Mouse (Mus musculus): ENCODE measurements around the gene Ogdh. TPM values are rescaled to one million over a fixed set of nuclear protein-coding genes. Genes with fewer than 3 reads are reported as not detected.

Ogdh gene
- polyA plus RNA-seq, 1 experiment from 2014 or later: 91.4 TPM

DNA sequence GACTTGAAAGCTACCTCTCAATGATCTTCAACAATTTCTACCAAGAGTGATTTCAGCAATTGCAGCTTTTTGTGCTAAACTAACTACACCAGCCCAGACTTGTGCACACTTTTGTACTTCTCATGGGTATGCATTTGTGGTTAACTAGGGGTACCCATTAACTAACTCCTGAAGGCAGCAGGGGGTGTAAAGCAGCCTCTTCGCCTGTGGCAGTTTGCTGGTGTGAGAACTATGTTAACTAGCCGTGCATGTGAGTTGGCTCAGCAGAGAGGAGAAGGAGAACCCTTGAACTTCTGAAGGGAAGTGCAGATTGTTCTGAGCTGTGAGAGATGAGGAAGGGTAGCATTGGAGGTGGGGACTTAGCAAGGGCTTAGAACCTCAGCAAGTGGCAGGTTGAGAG is 11.4 kb downstream of the Ogdh start:
- Histone ChIP-seq H3K9ac (no peak overlapping the region), H3K4me2 (no peak overlapping the region), H3K4me3 (no peak overlapping the region), H3K9me3 (no peaks in the 10 kb centered on the region), H3K36me3 (peaks cover 66% of the 10 kb centered on the region), H3K27me3 (no peaks in the 10 kb centered on the region), H3K4me1 (no peaks in the 10 kb centered on the region), H3K27ac (no peak overlapping the region)
- ATAC-seq (ENCODE audit: insufficient number of reproducible peaks, low FRiP score, low TSS enrichment, low read depth): no peak
- WGBS: 85% methylated on average over 2 of the region's 2 CpGs

DNA sequence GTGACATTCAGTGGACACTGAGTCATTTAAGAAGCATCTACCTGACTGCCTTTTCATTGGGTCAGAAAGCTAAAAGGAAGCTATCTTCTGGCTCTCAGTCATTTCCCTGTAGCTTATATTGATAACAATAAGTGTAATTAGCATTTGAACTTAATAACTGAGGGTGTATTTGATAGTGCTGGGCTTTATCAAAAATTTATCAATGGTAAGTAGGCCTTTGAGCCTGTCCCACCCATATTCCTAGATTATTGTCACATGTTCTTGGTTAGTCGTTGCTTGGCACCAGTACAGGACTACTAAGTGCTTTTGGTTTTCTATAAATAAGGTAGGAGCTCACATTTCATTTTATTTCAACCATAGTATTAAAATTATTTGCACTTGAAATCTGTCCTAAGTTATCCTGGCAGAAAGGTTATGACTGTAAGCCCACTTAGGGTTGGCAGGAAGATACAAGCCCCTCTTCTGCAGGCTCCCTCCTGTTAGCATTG is 14.6 kb downstream of the Ogdh start:
- Histone ChIP-seq H3K4me2 (no peak overlapping the region), H3K36me3 (peaks cover 53% of the 10 kb centered on the region), H3K9me3 (no peaks in the 10 kb centered on the region), H3K9ac (no peak overlapping the region), H3K27ac (no peak overlapping the region), H3K4me3 (no peak overlapping the region), H3K27me3 (no peaks in the 10 kb centered on the region), H3K4me1 (no peaks in the 10 kb centered on the region)
- ATAC-seq (ENCODE audit: insufficient number of reproducible peaks, low FRiP score, low TSS enrichment, low read depth): no peak
- 74% methylated on average over 1 of the region's 1 CpGs for WGBS

GRCm38 (mm10) chr11:6308181-6308580 is 16.7 kb downstream of the Ogdh start:
- no peak for ATAC-seq (ENCODE audit: insufficient number of reproducible peaks, low FRiP score, low TSS enrichment, low read depth)
- H3K36me3 ChIP-seq: peaks cover 44% of the 10 kb centered on the region
- WGBS: 88% methylated on average over 4 of the region's 4 CpGs
- H3K4me2 ChIP-seq: no peak overlapping the region
- no peak overlapping the region for H3K4me3 ChIP-seq
- no peaks in the 10 kb centered on the region for H3K9me3 ChIP-seq
- H3K4me1 ChIP-seq: no peaks in the 10 kb centered on the region
- H3K9ac ChIP-seq: no peak overlapping the region
- no peak overlapping the region for H3K27ac ChIP-seq
- no peaks in the 10 kb centered on the region for H3K27me3 ChIP-seq

DNA sequence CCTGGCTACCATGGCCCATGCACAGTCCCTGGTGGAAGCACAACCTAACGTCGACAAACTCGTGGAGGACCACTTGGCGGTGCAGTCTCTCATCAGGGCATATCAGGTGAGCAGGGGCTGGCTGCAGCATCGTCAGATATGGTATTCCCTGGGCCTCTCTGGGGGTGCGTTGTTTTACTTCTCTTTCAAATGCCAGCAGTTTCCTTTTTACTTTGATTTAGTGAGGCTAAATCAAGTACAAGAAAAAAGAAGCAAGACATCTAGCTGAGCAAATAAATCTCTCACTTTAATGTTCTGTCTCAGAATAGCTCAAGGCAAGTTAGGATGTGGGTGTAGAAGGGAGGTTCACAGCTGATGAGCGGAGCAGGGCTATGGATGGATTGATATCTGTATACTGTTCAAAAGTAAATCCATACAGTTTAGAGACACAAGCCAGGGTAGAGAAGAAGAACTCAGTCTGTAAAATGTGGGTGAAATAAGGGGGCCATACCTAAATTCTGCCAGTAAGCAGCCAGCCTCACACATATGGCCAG is 22.5 kb downstream of the Ogdh start:
- no peaks in the 10 kb centered on the region for H3K27me3 ChIP-seq
- 68% methylated on average over 7 of the region's 7 CpGs for WGBS
- H3K36me3 ChIP-seq: peaks cover 62% of the 10 kb centered on the region
- H3K4me3 ChIP-seq: no peak overlapping the region
- no peak overlapping the region for H3K4me2 ChIP-seq
- H3K4me1 ChIP-seq: no peaks in the 10 kb centered on the region
- no peak for ATAC-seq (ENCODE audit: insufficient number of reproducible peaks, low FRiP score, low TSS enrichment, low read depth)
- no peaks in the 10 kb centered on the region for H3K9me3 ChIP-seq
- no peak overlapping the region for H3K9ac ChIP-seq
- no peak overlapping the region for H3K27ac ChIP-seq

- no peak overlapping the region for H3K4me3 ChIP-seq
- no peaks in the 10 kb centered on the region for H3K9me3 ChIP-seq
- H3K27ac ChIP-seq: no peak overlapping the region
- H3K4me2 ChIP-seq: no peak overlapping the region
- H3K9ac ChIP-seq: no peak overlapping the region
- H3K36me3 ChIP-seq: peaks cover 58% of the 10 kb centered on the region
- WGBS: 94% methylated on average over 11 of the region's 11 CpGs
- no peaks in the 10 kb centered on the region for H3K27me3 ChIP-seq
- ATAC-seq (ENCODE audit: insufficient number of reproducible peaks, low FRiP score, low TSS enrichment, low read depth): no peak
- no peaks in the 10 kb centered on the region for H3K4me1 ChIP-seq
These were observed 25.4 kb downstream of the Ogdh start for GRCm38 (mm10) chr11:6316821-6317220.

DNA sequence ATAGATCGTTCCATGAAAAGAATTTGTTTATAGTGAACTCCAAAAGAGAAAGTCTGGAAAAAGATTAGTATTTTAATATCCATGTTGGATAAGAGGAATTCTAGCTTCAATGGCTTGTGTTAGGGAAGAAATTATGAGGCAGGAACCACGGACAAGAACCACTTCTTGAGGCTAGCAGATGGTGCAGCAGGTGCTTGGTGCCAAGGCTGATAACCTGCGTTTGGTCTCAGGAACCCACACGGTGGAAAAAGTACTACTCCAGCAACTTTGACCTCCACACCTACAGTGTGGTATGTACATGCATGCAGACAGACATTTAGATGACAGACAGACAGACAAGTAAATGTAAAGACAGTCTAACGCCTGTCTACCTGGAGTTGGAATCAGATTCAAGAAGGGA is 27.1 kb downstream of the Ogdh start:
- H3K36me3 ChIP-seq: peaks cover 57% of the 10 kb centered on the region
- H3K4me3 ChIP-seq: no peak overlapping the region
- no peaks in the 10 kb centered on the region for H3K4me1 ChIP-seq
- no peak for ATAC-seq (ENCODE audit: insufficient number of reproducible peaks, low FRiP score, low TSS enrichment, low read depth)
- H3K9me3 ChIP-seq: no peaks in the 10 kb centered on the region
- H3K4me2 ChIP-seq: no peak overlapping the region
- H3K27me3 ChIP-seq: no peaks in the 10 kb centered on the region
- H3K27ac ChIP-seq: no peak overlapping the region
- H3K9ac ChIP-seq: no peak overlapping the region
- WGBS: 90% methylated on average over 5 of the region's 5 CpGs

- H3K27me3 ChIP-seq: no peaks in the 10 kb centered on the region
- no peak overlapping the region for H3K4me2 ChIP-seq
- no peaks in the 10 kb centered on the region for H3K9me3 ChIP-seq
- no peak overlapping the region for H3K4me3 ChIP-seq
- WGBS: 77% methylated on average over 2 of the region's 2 CpGs
- no peak for ATAC-seq (ENCODE audit: insufficient number of reproducible peaks, low FRiP score, low TSS enrichment, low read depth)
- no peak overlapping the region for H3K27ac ChIP-seq
- no peaks in the 10 kb centered on the region for H3K4me1 ChIP-seq
- peaks cover 57% of the 10 kb centered on the region for H3K36me3 ChIP-seq
- H3K9ac ChIP-seq: no peak overlapping the region
These were observed 27.9 kb downstream of the Ogdh start for GRCm38 (mm10) chr11:6319374-6319773.

DNA sequence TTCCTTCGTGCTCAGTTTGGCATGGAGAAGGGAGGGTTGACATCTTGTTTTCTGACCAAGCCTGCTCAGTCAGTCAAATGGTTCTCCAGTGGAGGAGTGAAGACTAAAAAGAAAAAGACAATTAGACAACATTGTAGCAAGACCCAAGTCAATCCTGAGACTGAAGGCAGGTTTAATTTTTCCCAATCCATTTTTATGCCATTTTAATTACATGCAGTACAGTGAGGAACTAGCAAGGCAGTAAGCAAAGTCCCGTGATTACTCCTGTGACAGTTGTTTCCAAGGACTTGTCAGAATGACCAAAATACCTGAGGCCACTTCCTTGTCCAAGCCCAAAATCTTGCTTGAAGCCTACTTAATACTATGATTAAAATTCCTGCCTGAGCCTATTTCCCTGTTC is 30.7 kb downstream of the Ogdh start:
- H3K4me2 ChIP-seq: no peak overlapping the region
- H3K27ac ChIP-seq: no peak overlapping the region
- no peaks in the 10 kb centered on the region for H3K4me1 ChIP-seq
- no peaks in the 10 kb centered on the region for H3K9me3 ChIP-seq
- H3K36me3 ChIP-seq: peaks cover 34% of the 10 kb centered on the region
- no peak overlapping the region for H3K9ac ChIP-seq
- WGBS: 83% methylated on average over 2 of the region's 2 CpGs
- ATAC-seq (ENCODE audit: insufficient number of reproducible peaks, low FRiP score, low TSS enrichment, low read depth): no peak
- H3K27me3 ChIP-seq: no peaks in the 10 kb centered on the region
- no peak overlapping the region for H3K4me3 ChIP-seq

DNA sequence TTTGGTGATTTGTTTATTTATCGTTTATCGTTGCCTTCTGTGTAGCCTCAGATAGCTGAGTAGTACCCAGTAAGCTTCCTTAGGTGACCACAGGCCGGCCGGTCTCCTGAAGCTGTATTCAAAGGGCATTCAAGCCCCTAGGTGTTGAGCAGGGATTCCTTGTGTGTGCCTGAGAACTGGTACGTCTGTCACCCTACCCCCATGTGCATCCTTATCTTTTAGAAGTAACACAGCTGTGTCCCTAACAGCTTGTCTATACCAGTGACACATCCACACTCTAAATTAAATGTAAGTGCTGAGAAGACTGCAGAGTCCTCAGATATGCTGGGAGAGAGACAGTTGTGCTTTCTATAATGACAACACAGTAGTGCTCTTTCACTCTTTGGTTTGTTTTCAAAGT is 31.9 kb downstream of the Ogdh start:
- no peaks in the 10 kb centered on the region for H3K9me3 ChIP-seq
- 85% methylated on average over 5 of the region's 5 CpGs for WGBS
- peaks cover 23% of the 10 kb centered on the region for H3K36me3 ChIP-seq

DNA sequence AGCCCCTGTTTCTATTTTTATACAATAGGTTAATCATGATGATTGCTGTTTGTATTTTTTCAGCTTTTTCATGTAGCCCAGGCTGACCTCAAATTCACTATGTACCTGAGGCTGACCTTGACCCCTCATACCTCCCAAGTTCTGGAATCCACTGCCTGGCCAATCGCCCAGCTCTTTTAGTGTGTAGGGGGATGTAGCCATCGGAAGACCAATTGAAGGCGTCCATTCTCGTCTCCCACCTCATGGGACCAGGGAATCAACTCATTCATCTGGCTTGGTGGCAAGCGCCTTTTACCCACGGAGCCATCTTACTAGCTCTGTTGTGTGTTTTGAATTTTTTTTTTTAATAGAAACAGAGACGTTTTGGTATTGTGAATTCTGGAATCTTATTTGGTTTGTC is 39.8 kb downstream of the Ogdh start:
- Histone ChIP-seq H3K4me1 (no peaks in the 10 kb centered on the region), H3K27ac (no peak overlapping the region), H3K36me3 (peaks cover 12% of the 10 kb centered on the region), H3K27me3 (no peaks in the 10 kb centered on the region), H3K9ac (no peak overlapping the region), H3K4me3 (no peak overlapping the region), H3K9me3 (no peaks in the 10 kb centered on the region), H3K4me2 (no peak overlapping the region)
- no peak for ATAC-seq (ENCODE audit: insufficient number of reproducible peaks, low FRiP score, low TSS enrichment, low read depth)
- 91% methylated on average over 7 of the region's 7 CpGs for WGBS

More for the DNA sequence above, 31.9 kb downstream of the Ogdh start:
- no peak overlapping the region for H3K4me2 ChIP-seq
- ATAC-seq (ENCODE audit: insufficient number of reproducible peaks, low FRiP score, low TSS enrichment, low read depth): no peak
- no peaks in the 10 kb centered on the region for H3K4me1 ChIP-seq
- no peak overlapping the region for H3K4me3 ChIP-seq
- H3K27ac ChIP-seq: no peak overlapping the region
- no peak overlapping the region for H3K9ac ChIP-seq
- no peaks in the 10 kb centered on the region for H3K27me3 ChIP-seq

DNA sequence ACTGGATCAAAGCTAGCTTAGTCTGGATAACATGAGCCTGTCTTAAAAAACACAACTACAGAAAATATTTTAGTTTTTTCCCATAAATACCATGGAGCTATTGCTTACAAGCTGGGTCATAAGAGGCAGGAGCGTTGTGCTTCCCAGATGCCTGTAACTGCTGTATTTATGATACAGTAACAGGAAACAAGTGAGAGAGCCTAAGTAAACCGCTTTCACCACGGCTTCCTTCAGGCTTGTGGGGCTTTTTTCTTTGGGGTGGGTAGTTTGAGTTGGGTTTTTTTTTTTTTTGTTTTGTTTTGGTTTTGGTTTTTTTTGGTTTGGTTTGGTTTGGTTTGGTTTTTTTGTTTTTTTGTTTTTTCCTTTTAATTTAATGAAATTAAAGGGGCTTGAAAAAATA is 41.2 kb downstream of the Ogdh start:
- H3K4me1 ChIP-seq: no peaks in the 10 kb centered on the region
- no peak overlapping the region for H3K4me3 ChIP-seq
- no peaks in the 10 kb centered on the region for H3K27me3 ChIP-seq
- no peaks in the 10 kb centered on the region for H3K9me3 ChIP-seq
- 62% methylated on average over 3 of the region's 3 CpGs for WGBS
- no peak overlapping the region for H3K27ac ChIP-seq
- no peak overlapping the region for H3K4me2 ChIP-seq
- ATAC-seq (ENCODE audit: insufficient number of reproducible peaks, low FRiP score, low TSS enrichment, low read depth): no peak
- peaks cover 17% of the 10 kb centered on the region for H3K36me3 ChIP-seq
- H3K9ac ChIP-seq: no peak overlapping the region

DNA sequence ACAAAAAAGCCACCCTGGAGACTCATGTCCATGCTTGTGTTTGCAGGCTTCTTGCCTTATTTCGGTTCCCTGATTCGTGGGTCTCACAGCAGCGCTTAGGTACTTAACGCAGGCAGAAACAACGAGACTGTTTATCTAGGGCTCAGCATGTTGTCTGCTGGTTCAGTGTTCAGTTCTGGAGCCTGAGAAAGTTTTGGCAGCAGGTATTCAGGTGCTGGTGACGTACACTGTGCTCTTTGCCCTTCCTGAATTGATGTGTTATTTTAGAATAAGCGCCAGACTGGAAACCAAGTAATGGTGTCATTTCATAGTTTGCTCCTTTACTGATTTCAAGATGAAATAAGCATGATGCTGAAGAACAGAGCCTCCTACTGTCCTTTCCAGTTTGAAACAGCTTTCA is 42.0 kb downstream of the Ogdh start:
- Histone ChIP-seq H3K4me1 (no peaks in the 10 kb centered on the region), H3K4me3 (no peak overlapping the region), H3K4me2 (no peak overlapping the region), H3K27ac (no peak overlapping the region), H3K9ac (no peak overlapping the region), H3K9me3 (no peaks in the 10 kb centered on the region), H3K27me3 (no peaks in the 10 kb centered on the region), H3K36me3 (peaks cover 18% of the 10 kb centered on the region)
- 92% methylated on average over 7 of the region's 7 CpGs for WGBS
- no peak for ATAC-seq (ENCODE audit: insufficient number of reproducible peaks, low FRiP score, low TSS enrichment, low read depth)

GRCm38 (mm10) chr11:6335321-6335720 is 43.9 kb downstream of the Ogdh start:
- WGBS: 91% methylated on average over 7 of the region's 7 CpGs
- Histone ChIP-seq H3K27ac (no peak overlapping the region), H3K4me1 (no peaks in the 10 kb centered on the region), H3K27me3 (no peaks in the 10 kb centered on the region), H3K9me3 (no peaks in the 10 kb centered on the region), H3K4me3 (no peak overlapping the region), H3K4me2 (no peak overlapping the region), H3K9ac (no peak overlapping the region), H3K36me3 (peaks cover 36% of the 10 kb centered on the region)
- ATAC-seq (ENCODE audit: insufficient number of reproducible peaks, low FRiP score, low TSS enrichment, low read depth): no peak
